Mouse (Mus musculus) heart, embryonic 11.5 days (tissue): ENCODE results near the gene Gltp. TPM values are rescaled to one million over a fixed set of nuclear protein-coding genes. Genes with fewer than 3 reads are reported as not detected.

ENCODE experiments used
- microRNA-seq: library from miRNA; unstranded; fragments of <30 nt; microRNA quantifications from one replicate; pipeline ENCODE4, GENCODE M21; 2016; ENCODE audit warnings: borderline number of aligned reads
- polyA plus RNA-seq: library from polyadenylated mRNA; unstranded; fragments of >200 nt; fragmentation: Nextera tagmentation; extraction: Ambion mirVana; gene quantifications from 2 replicates; pipeline ENCODE4 v1.2.1, GENCODE M21; 2014

The Gltp gene
- polyA plus RNA-seq, 1 experiment from 2014 or later, result 57.1 TPM

Small RNA genes within 50 kb of the gene (microRNA-seq; reads per million reads assigned to microRNA genes)
- gene Mir7028, result not detected

Other genes with a start within 250 kb of the Gltp start
- 25.4 and 31.5 TPM in 2 replicates for gene Mmab, start 246.9 kb downstream of the Gltp start, polyA plus RNA-seq
- gene Mvk, start 246.7 kb downstream of the Gltp start, polyA plus RNA-seq, result 27.9 and 30.4 TPM in 2 replicates
- 0.55 and 0.79 TPM in 2 replicates for gene Fam222a, start 123.0 kb downstream of the Gltp start, polyA plus RNA-seq
- 0.87 and 0.97 TPM in 2 replicates for gene Trpv4, start 32.6 kb downstream of the Gltp start, polyA plus RNA-seq
- gene Tchp, start 16.8 kb upstream of the Gltp start, polyA plus RNA-seq, result 8.0 and 8.3 TPM in 2 replicates
- gene Ankrd13a, start 83.7 kb upstream of the Gltp start, polyA plus RNA-seq, result 37.6 and 39.7 TPM in 2 replicates
- gene Git2, start 84.5 kb upstream of the Gltp start, polyA plus RNA-seq, result 28.9 and 30.6 TPM in 2 replicates
- 62.7 and 63.7 TPM in 2 replicates for gene 1500011B03Rik, start 132.5 kb upstream of the Gltp start, polyA plus RNA-seq
- not detected in 2 replicates for gene 4930519G04Rik, start 162.7 kb upstream of the Gltp start, polyA plus RNA-seq
- gene Gm9936, start 167.7 kb upstream of the Gltp start, polyA plus RNA-seq, result not detected in 2 replicates
- 2.7 and 4.3 TPM in 2 replicates for gene Oasl2, start 206.0 kb upstream of the Gltp start, polyA plus RNA-seq
- 0.30 and 0.37 TPM in 2 replicates for gene Oasl1, start 232.3 kb upstream of the Gltp start, polyA plus RNA-seq